Mouse (Mus musculus) monocyte, adult 5-6 weeks (primary cell): Measurements from ENCODE around the gene Arhgap4. TPM values are rescaled to one million over a fixed set of nuclear protein-coding genes. Genes with fewer than 3 reads are reported as not detected.

Source experiments
- ATAC-seq: fragments of 153-309, 156-312 bp; replicated peaks from 2 replicates; pipeline ENCODE4 v1.8.0; 2017; ENCODE audit warnings: mild to moderate bottlenecking; ENCODE audit not compliant: low TSS enrichment, insufficient number of reproducible peaks, severe bottlenecking, poor library complexity, low FRiP score
- total RNA-seq: library from RNA; stranded (forward); fragments of 200-1000, 200-491, 200-594 nt; gene quantifications from 3 replicates; pipeline ENCODE4 v1.2.3, GENCODE M21; 2017

Gene Arhgap4
- total RNA-seq, 1 experiment from 2014 or later = 164 TPM

DNA sequence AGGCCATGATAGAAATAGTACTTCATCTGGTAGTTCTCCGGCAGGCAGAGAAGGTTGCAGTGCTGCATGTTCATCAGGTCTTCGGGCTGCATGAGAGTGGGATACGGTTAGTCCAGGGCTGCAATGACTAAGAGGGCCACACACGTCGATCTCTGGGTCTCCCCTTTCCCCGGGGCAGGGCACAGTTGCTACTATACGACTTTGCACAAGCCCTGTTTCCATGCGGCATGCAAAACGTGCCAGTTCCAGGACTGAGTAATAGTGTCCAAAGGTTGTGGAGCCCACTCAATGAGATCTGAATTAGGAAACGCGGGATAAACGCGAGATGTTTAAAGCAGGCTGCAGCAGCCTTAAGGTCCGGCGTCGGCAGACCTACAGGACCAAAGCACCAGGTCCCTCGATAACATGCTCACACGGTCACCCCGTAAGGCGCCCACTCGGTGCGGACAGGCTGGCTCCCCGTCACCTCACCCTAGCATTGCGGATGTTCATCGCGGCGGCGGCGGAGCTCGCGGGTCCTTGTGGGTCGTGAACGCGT is 316 bp downstream of the Arhgap4 start:
- ATAC-seq = no peak

DNA sequence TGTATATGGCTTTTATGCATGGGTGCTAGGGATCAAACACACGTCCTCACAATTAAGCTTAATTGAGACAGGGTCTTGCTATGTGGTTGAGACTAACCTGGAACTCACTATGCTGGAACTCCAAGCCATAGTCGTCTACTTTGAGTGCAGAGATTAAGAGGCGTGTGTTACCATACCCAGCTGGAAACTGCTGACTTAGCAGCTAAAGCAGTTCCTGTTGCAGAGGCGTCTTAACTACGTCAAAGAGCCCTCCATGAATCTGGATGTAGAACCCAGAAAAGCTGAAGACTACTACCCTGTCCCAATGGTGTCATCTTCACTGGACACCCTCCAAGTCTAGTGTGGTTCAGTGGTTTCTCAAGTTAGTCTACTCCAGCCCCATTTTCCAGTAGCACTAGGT is 3.0 kb downstream of the Arhgap4 start:
- ATAC-seq = no peak

DNA sequence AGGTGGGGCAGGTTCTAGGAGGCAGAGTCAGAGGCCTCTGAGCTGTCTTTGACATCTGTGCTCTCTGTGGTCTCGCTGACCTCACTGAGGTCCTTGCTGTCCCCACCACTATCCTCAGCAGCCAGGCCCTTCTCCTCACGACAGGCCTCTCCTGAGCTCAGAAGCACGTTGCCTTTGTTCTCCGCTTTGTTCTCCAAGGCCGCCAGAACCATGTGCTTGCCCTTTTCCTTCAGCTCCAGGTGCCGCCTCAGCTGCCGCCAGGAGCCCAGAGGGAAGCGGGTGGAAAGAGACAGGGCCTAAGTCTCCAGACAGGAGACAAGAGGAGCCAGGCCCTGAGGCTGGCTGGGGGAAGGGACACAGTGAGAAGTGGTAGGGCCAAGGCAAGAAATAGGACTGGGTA is 4.7 kb downstream of the Arhgap4 start:
- no peak for ATAC-seq

DNA sequence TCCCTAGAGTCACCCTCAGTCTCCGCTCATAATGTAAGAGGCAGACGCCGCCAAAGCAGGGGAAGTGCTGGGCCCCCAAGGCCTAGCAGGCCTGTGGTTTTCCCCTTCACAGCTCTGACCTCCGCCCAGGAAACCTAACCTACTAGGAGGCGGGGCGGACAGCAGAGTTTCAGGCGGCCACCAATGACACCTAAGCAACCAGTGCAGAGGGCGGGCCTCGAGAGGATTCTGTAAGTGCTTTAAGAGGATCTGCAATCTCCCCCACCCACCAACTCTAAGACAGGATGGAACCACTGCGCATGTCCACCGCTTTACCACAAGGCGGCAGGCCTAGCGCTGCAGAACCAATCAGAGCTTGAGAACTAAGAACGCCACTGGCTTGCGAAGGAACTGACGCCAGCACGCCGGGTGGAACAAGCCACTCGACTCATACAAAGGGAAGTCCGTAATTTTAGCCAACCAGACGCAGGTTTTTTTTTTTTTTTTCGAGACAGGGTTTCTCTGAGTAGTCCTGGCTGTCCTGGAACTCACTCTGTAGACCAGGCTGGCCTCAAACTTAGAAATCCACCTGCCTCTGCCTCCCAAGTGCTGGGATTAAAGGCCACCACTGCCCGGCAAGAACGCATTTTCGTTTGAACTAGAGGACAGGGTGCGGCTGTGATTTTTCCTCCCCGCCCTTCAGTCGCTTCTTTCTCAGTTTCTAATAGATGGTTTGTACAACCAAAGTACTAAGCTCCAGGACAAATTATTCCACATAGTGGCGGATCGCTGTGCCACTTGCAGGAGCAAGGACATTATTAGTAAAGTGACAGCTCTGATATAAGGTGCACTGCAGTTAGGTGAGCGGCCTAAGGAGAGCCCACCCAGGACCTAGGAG is 6.6 kb downstream of the Arhgap4 start:
- peak; percentile 91 for ATAC-seq

DNA sequence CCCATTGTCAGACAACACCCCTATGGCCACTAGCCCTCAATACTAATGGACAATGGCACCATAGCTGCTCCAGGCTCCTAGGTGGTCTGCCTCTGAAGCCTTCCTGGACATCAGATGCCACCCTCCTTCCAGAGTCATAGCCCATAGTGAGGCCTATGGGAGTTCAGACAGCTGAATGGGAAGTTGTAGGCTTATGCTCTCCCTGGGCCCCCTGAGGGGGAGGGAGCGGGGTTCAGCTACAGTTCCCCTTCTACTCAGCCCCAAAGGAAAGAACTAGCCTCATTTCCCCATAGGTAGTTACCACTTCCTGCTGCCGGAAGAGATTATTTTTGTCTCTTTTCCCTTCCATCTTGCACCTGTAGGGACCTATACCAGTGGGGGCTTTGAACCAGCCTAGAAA is 10.1 kb downstream of the Arhgap4 start:
- peak; percentile 66 for ATAC-seq

DNA sequence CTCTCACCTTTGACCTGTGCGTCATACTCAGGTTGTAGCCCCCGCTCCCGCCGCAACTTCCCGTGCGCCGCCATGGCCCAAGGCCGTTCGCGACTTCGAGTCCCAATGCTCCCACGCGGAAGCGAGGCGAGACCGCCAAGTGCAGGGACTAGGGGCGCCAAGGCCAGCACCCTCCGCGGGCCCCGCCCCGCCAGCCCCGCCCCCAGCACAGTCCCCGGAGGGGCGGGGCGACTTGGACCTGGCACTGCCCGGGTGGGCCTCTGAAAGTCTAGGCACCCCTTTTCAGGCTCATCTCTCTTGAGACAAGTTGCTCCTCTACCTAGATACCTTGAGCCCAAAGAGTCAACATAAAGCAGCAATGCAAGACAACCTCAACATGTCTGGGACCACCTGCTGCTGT is 10.5 kb downstream of the Arhgap4 start:
- ATAC-seq = no peak

DNA sequence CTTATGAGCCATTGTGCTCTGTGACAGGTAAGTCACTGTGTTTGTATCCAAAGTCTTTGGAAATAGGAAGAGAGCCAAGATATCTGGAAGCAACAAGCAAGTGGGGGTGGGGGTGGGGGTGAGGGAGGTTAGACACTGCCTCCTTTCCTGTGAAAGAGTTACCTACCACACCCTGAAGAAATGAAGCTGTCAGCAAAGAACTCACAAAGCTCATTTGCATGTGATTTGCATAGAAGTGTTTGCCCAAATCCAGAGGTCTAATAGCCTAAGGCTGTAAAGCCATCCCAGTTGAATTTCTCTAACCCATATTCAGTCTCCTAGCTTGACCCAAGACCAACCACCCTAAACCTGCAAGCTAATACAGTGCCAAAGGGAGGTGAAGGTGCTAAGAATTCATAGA is 11.2 kb downstream of the Arhgap4 start:
- no peak for ATAC-seq

DNA sequence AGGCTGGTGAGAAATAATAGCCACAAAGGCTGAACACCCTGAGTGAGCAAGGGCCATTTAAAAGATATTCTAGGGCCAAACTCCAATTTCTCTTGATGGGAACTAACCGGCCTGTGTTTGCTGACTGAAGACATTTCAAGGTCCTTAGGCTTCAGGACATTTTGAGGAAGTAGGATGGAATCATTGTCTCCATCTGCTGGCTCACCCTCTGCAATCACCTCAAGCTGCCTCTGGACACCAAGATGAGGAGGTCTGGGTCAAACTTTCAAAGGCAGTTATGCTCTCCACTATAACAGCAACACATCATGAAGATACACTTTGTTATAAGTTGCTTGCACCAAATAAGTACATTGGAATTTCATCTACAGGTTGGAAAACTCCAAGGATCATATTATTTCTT is 11.6 kb downstream of the Arhgap4 start:
- ATAC-seq = no peak

DNA sequence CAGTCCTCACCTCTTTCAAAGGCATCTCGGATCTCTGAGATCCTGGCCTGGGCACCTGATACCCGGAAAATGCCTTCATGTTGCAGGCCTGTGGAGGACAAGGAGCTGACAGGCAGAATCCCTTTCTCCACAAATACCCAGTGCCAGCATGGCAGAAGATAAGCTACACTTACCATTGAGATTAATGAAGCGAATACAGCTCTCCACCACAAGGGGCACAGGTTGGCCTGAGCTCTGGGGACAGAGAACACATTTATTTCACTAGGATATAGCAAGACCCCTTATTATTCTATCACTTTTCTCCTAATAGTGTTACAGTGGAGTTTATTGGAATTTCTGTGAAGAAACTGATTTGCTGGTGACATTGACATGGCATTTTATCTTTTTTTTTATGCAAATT is 23.7 kb downstream of the Arhgap4 start:
- ATAC-seq = no peak

DNA sequence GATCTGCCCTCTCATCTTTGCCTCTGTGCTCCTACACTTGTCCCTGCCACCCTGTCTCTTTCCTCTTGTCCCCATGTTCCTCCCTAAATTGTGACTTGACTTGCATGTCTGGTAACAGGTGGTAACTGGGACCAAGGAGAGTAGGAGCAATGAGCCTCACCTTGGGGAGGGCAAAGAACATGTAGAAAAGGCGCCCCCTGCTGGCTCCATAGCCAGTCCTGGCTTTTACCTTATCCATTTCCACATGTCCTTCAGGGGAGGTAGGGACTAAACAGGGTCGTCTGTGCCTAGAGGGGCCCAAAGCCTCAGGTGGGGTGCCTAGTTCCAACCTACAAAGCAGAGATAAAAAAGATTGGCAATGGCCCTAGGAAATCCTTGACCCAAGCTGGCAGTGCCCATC is 26.0 kb downstream of the Arhgap4 start, which contains the start of gene L1cam:
L1cam (minus strand) TSS at position 387 of the 400 bp plus-strand sequence.
- no peak for ATAC-seq

DNA sequence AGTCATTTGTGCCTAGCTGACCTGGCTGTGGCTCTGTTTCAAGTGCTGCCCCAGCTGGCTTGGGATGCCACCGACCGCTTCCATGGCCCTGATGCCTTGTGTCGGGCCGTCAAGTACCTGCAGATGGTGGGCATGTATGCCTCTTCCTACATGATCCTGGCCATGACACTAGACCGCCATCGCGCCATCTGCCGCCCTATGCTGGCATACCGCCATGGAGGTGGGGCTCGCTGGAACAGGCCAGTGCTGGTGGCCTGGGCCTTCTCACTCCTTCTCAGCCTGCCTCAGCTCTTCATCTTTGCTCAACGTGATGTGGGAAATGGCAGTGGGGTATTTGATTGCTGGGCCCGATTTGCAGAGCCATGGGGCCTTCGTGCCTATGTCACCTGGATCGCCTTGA is 28.8 kb downstream of the Arhgap4 start:
- no peak for ATAC-seq

DNA sequence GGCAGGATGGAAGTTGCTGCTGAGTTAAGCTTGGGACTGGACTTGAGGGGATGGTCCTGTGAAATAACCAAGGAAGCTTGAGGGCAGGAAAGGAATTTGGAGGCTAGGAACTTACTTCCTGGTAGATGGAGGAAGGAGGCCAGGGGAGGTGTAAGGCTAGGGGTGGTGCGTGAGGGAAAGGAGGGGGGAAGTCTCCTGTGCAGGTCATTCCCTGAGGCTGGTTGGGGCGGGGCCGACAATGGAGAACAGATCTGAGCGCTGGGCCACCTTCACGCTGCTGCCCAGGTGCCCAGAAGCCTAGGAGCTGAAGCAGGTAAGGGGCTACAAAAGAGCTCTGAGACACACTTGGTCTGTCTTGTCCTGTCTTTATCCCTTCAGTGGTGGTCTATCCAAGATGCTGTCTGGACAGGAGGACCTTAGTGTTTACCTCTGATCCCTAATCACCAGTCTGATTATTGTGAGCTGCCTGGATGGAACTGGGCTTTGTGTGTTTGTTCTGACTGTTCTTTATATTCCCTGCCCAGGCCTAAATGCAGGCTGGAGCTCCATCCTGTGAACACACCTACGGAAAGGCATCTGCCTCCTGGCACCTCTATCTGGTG is 30.0 kb downstream of the Arhgap4 start, which contains the start of gene Avpr2:
Avpr2 (plus strand) TSS at position 552 of the 602 bp plus-strand sequence.
- no peak for ATAC-seq

DNA sequence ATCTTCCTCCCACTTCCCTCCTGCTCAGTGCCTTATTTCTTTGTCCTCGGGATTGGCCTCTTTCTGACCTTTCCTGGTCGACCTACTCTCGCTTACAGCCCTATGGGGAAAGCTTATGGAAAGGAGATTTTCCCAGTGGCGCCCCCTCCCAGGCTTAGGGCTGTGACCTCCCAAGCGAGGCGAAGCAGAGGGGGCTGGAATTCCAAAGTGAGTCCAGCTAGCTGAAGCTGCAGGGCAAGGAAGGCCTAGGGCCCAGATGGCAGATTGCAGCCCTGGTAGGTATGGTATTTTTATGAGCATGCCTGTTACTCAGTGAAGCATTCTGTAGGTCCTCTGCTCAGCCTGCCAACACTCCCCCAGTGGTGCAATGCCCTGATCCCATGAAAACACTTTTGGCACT is 40.2 kb downstream of the Arhgap4 start:
- no peak for ATAC-seq

DNA sequence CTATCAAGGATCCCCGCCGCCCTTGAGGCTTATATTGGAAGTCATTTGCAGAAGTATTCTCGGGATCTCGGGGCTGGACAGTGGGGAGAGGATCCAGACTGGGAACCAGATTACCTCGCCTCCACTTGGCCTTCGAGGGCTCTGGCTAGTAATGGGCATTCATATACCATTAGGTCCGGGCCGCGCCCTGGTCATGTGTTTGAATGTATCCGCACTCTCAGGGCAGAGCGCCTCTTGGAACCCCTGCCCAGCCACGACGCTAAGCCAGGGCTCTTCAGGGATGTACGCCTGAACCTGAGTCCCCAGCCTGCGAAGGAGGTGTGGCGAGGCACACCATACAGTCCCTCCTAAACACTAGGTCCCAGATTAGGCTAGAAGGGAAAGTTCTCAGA is 40.6 kb downstream of the Arhgap4 start:
- no peak for ATAC-seq

DNA sequence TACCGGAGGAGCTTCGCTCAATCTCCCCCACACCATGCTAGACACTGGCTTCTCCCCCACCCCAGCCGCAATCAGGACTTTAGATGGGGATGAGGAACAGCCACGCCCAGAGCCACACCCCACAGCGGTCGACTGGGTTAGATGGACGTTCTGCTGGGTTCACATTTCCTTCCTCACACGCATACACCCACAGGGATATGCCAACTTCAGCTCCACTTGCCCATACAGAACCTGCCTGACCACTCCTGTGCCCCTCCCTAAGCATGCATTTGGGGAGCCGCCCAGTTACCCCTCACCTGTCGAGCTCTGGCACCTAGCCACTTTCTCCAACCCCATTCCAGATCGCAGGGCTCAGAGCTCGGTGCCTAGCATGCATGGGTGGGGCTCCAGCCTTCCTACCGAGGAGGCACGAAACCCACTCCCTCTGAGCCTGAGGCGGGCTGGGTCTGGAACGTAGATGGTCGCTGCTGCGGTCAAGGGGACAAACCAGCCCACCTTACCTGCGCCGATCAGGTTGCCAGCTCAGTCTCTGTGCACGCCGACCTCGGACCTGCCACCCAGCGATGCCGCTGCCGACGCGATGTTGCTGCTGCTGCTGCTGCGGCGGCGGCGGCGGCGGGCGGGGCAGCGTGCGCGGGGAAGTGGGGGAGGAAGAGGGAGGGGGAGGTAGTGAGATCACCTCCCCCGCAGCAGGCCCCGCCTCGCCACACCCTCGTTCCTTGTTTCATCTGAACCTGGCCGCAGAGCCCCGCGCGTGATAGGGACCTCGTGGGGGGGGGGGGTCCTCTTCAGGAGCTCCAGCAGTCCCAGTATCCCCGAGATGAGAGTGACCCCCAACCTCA is 41.3 kb downstream of the Arhgap4 start:
- ATAC-seq = peak; percentile 46; the same call in 1 of the 2 replicates

DNA sequence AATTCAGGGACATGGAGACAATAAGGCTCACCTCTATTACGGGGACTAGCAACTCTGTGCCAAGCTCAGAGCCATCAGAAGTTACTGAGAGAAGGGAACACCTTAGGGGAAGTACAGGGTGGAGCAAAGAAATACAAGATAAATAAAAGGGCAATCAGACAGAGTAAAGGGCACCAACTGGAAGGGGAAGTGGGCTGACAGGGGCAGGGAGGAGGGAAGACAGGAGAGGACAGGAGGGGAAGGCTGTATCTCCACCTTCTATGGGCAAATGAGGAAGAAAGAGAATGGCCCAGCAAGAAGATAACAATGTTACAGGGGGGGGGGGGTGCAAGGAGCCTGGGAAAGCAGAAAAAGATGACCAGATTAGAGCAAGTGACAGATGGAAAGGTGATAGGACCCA is 44.7 kb downstream of the Arhgap4 start:
- ATAC-seq = peak; percentile 65

DNA sequence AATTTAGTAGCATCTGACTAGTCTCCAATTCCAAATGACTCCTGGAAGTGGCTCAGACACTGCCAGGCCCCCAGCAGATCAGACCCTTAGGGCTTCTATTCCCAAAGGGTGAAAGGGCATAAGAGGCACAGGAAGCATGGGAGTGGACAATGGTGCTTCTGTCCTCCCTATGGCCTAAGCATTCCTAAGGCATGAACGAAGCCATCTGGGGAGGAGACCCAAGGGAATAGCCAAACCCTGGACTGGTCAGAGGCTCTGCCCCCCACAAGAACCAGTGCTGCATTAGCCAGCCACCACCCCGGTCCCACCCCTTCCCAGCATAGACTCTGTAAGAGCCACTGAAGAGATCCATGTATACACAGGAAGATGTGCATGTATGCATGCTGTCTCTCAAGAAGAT is 45.8 kb downstream of the Arhgap4 start:
- ATAC-seq = no peak

DNA sequence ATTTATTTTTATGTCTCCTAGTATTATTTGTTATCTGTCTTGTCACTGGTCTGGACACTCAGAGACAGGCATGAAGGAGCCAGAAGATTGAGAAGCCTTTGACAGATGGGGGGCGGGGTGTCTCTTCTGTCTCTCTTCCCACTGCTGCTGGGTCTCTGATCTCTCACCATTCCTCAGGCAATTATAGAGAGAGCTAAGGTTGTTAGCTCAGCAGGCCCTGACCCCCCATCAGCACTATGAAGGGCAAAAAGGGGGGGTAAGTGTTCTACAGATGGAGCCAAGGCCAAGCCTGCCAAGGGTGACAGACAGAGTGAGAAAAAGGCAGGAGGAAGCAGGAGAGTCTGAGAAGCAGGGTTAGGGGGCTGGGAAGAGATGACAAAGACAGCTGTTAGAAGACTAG is 49.7 kb downstream of the Arhgap4 start:
- ATAC-seq = no peak

DNA sequence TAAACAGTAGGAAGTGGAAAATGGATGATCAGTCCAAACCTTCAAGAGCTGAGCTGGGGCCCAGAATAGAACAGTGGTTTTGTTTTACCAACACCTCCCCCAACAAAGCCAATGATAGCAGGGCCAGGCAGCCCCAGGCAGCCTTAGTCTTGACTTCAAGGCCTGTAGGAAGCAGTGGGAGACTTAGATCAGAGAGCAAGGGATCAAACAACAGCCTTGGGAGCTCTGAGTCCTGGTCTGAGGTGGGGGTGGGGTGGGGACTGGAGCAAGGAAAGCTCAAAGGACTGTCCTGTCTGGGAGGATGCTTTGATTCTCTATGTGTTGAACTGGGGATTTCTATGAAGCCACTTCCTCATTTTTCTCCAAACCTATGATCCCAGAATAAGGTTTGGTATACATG is 50.2 kb downstream of the Arhgap4 start:
- no peak for ATAC-seq
